Mouse (Mus musculus) heart, embryonic 14.5 days (tissue): ENCODE results near the gene Rsph14. TPM values are rescaled to one million over a fixed set of nuclear protein-coding genes. Genes with fewer than 3 reads are reported as not detected.
"Not testable (repeated sequence)": the region's sequence is repeated elsewhere in the genome, so short reads cannot be mapped to it uniquely, and the experiment has no call there.

Experiments used
- ATAC-seq: fragments of 200-750 bp; cut with Nextera tagmentation; 2 replicates; pipeline ENCODE4 v1.8.0; 2017; ENCODE audit warnings: low read depth, moderate TSS enrichment; ENCODE audit not compliant: insufficient number of reproducible peaks, insufficient read depth, low FRiP score
- H3K27ac ChIP-seq, 2 experiments: fragments of 200-500 bp in 1 of 2; fragments of 300-500 bp in 1 of 2; sonication (generic) in 1 of 2; replicated peaks in 1 of 2; 2 replicates each; pipeline ENCODE4 v1.5.1; 2012 to 2014; ENCODE audit warnings: low read depth in 2 of 2, low read length in 2 of 2, control low read depth in 1 of 2, mild to moderate bottlenecking in 1 of 2, mixed read lengths in 1 of 2; ENCODE audit not compliant: control insufficient read depth in 1 of 2, insufficient read depth in 1 of 2
- H3K27me3 ChIP-seq: fragments of 300-500 bp; sonication (generic); 2 replicates; pipeline ENCODE4 v1.6.1; 2014; ENCODE audit warnings: mild to moderate bottlenecking, low read length, control low read depth; ENCODE audit not compliant: control insufficient read depth, insufficient read depth
- H3K36me3 ChIP-seq: fragments of 300-500 bp; sonication (generic); 2 replicates; pipeline ENCODE4 v1.6.1; 2014; ENCODE audit warnings: mild to moderate bottlenecking, control low read depth, low read length, mixed read lengths; ENCODE audit not compliant: control insufficient read depth, insufficient read depth
- H3K4me1 ChIP-seq, 2 experiments: fragments of 200-500 bp in 1 of 2; fragments of 300-500 bp in 1 of 2; sonication (generic) in 1 of 2; 2 replicates each; pipeline ENCODE4 v1.6.1; 2012 to 2014; ENCODE audit warnings: low read length in 2 of 2, control low read depth in 1 of 2, mixed read lengths in 1 of 2; ENCODE audit not compliant: control insufficient read depth in 2 of 2, insufficient read depth in 2 of 2
- H3K4me2 ChIP-seq: fragments of 300-500 bp; sonication (generic); 2 replicates; pipeline ENCODE4 v1.6.1; 2014; ENCODE audit warnings: mild to moderate bottlenecking, low read length
- H3K4me3 ChIP-seq, 2 experiments: fragments of 200-500 bp in 1 of 2; fragments of 300-500 bp in 1 of 2; sonication (generic) in 1 of 2; 2 replicates each; pipeline ENCODE4 v1.5.1; 2012 to 2014; ENCODE audit warnings: low read length in 2 of 2, mild to moderate bottlenecking in 2 of 2, control low read depth in 1 of 2, low read depth in 1 of 2, moderate library complexity in 1 of 2; ENCODE audit not compliant: control insufficient read depth in 1 of 2, insufficient read depth in 1 of 2
- H3K9ac ChIP-seq: fragments of 300-500 bp; sonication (generic); 2 replicates; pipeline ENCODE4 v1.6.1; 2014; ENCODE audit warnings: mild to moderate bottlenecking, low read length
- H3K9me3 ChIP-seq: fragments of 300-500 bp; sonication (generic); 2 replicates; pipeline ENCODE4 v1.6.1; 2016; ENCODE audit warnings: low read length, control low read depth; ENCODE audit not compliant: control insufficient read depth
- WGBS: fragments of 180-500 bp; shearing (Covaris S2); extraction: QIAGEN DNeasy Blood & Tissue Kit; methylation state at CpG from one replicate; pipeline ENCODE4 v1.1.7; 2014; 5-methylcytosine and 5-hydroxymethylcytosine counted together
- polyA plus RNA-seq: library from polyadenylated mRNA; unstranded; fragments of >200 nt; fragmentation: Nextera tagmentation; extraction: Ambion mirVana; gene quantifications from 2 replicates; pipeline ENCODE4 v1.2.1, GENCODE M21; 2014

Rsph14 gene
- polyA plus RNA-seq, 1 experiment from 2014 or later, result not detected

GRCm38 (mm10) chr10:75051364-75052074, 19.1 kb upstream of the Rsph14 start:
- Histone ChIP-seq H3K9ac (no peak overlapping the region), H3K4me1 (peaks cover 9 to 14% of the 10 kb centered on the region in 2 experiments), H3K9me3 (no peaks in the 10 kb centered on the region), H3K36me3 (no peaks in the 10 kb centered on the region), H3K4me2 (no peak overlapping the region), H3K4me3 (no peak overlapping the region), H3K27ac (no peak overlapping the region), H3K27me3 (peaks cover 12% of the 10 kb centered on the region)
- 86% methylated on average over 21 of the region's 21 CpGs for WGBS
- ATAC-seq, result no peak

- WGBS, result 87% methylated on average over 7 of the region's 7 CpGs
- ATAC-seq, result no peak
Observed at GRCm38 (mm10) chr10:75048711-75049110, 16.3 kb upstream of the Rsph14 start.

GRCm38 (mm10) chr10:75045831-75046230, 13.4 kb upstream of the Rsph14 start:
- Histone ChIP-seq H3K4me2 (no peak overlapping the region), H3K27ac (no peak overlapping the region)
- 87% methylated on average over 15 of the region's 15 CpGs for WGBS

More at GRCm38 (mm10) chr10:75048711-75049110, 16.3 kb upstream of the Rsph14 start:
- Histone ChIP-seq H3K9ac (no peak overlapping the region), H3K4me2 (no peak overlapping the region), H3K4me1 (peaks cover 3 to 4% of the 10 kb centered on the region in 2 experiments; a peak in 1 of 4 replicates), H3K4me3 (no peak overlapping the region), H3K27ac (no peak overlapping the region), H3K9me3 (no peaks in the 10 kb centered on the region), H3K27me3 (peaks cover 8% of the 10 kb centered on the region; the same call in 1 of the 2 replicates), H3K36me3 (no peaks in the 10 kb centered on the region)

GRCm38 (mm10) chr10:75044459-75044858, 12.1 kb upstream of the Rsph14 start:
- Histone ChIP-seq H3K9me3 (no peaks in the 10 kb centered on the region), H3K4me1 (no peaks in the 10 kb centered on the region), H3K27me3 (no peaks in the 10 kb centered on the region), H3K4me3 (no peak overlapping the region), H3K27ac (no peak overlapping the region), H3K36me3 (no peaks in the 10 kb centered on the region), H3K9ac (no peak overlapping the region), H3K4me2 (no peak overlapping the region)
- ATAC-seq, result no peak
- WGBS, result 31% methylated on average over 7 of the region's 7 CpGs

More at GRCm38 (mm10) chr10:75045831-75046230, 13.4 kb upstream of the Rsph14 start:
- no peaks in the 10 kb centered on the region for H3K9me3 ChIP-seq
- H3K4me3 ChIP-seq, result no peak overlapping the region
- no peaks in the 10 kb centered on the region for H3K27me3 ChIP-seq
- H3K36me3 ChIP-seq, result no peaks in the 10 kb centered on the region
- no peaks in the 10 kb centered on the region for H3K4me1 ChIP-seq
- H3K9ac ChIP-seq, result no peak overlapping the region
- ATAC-seq, result no peak

GRCm38 (mm10) chr10:75042060-75042459, 9.7 kb upstream of the Rsph14 start:
- H3K4me1 ChIP-seq, H3K4me2 ChIP-seq, ATAC-seq, H3K9me3 ChIP-seq, H3K27ac ChIP-seq, H3K9ac ChIP-seq, H3K36me3 ChIP-seq, H3K27me3 ChIP-seq, H3K4me3 ChIP-seq: not testable (repeated sequence)
- 4% methylated on average over 1 of the region's 1 CpGs for WGBS

- Histone ChIP-seq H3K9ac (peak within 1 kb of the TSS; percentile 60), H3K9me3 (no peaks in the 10 kb centered on the region), H3K27me3 (no peaks in the 10 kb centered on the region), H3K36me3 (no peaks in the 10 kb centered on the region), H3K4me2 (peak within 1 kb of the TSS; percentile 74), H3K27ac (peak within 1 kb of the TSS; percentile 18 to 35; a peak in 1 of 4 replicates), H3K4me3 (peak within 1 kb of the TSS; percentile 45 to 49), H3K4me1 (peaks cover 8 to 10% of the 10 kb centered on the region in 2 experiments; a peak in 3 of 4 replicates)
- under 1% methylated on average over 36 of the region's 36 CpGs for WGBS
- ATAC-seq, result peak; percentile 91
Observed at GRCm38 (mm10) chr10:75036883-75037379, 4.5 kb upstream of the Rsph14 start, which contains the start of gene Rab36. Rab36 (plus strand) TSS chr10:75037058.

- Histone ChIP-seq H3K27me3 (no peaks in the 10 kb centered on the region), H3K4me1 (peaks cover 4 to 6% of the 10 kb centered on the region in 2 experiments; a peak in 2 of 4 replicates), H3K36me3 (no peaks in the 10 kb centered on the region), H3K4me3 (no peak overlapping the region), H3K9ac (no peak overlapping the region), H3K27ac (no peak overlapping the region), H3K9me3 (no peaks in the 10 kb centered on the region), H3K4me2 (no peak overlapping the region)
- WGBS, result 51% methylated on average over 5 of the region's 5 CpGs
- ATAC-seq, result no peak
Observed at GRCm38 (mm10) chr10:75031345-75032114, 856 bp downstream of the Rsph14 start.
